Mouse (Mus musculus): Measurements from ENCODE around the gene Ppp1r35. TPM values are rescaled to one million over a fixed set of nuclear protein-coding genes. Genes with fewer than 3 reads are reported as not detected.
A peak's percentile ranks its signal among the peaks of the same experiment; 100 is the strongest.

Gene Ppp1r35
- polyA plus RNA-seq, 1 experiment from 2014 or later: 83.1 TPM

- Histone ChIP-seq H3K4me2 (peak overlapping the region; percentile 91), H3K36me3 (ENCODE audit: control insufficient read depth, insufficient read depth, low read length) (peaks cover 34% of the 10 kb centered on the region), H3K4me3 (ENCODE audit: low read depth, low read length) (peak overlapping the region; percentile 84), H3K27me3 (ENCODE audit: control insufficient read depth, insufficient read depth, low read length) (peaks cover 2% of the 10 kb centered on the region; the same call in 1 of the 2 replicates), H3K9ac (ENCODE audit: low read length) (peak overlapping the region; percentile 95), H3K4me1 (ENCODE audit: control insufficient read depth, insufficient read depth, low read length) (peaks cover 30% of the 10 kb centered on the region), H3K27ac (ENCODE audit: low read depth, low read length) (peak overlapping the region; percentile 97), H3K9me3 (ENCODE audit: control insufficient read depth, low read length) (peaks cover 2% of the 10 kb centered on the region; the same call in 1 of the 2 replicates)
- DNase-seq (ENCODE audit: low spot score, missing footprints): peak; percentile 89
- WGBS: 5% methylated on average over 62 of the region's 62 CpGs
- peak; percentile 25 for ATAC-seq (ENCODE audit: low FRiP score)
These were observed 6.7 kb downstream of the Ppp1r35 start for GRCm38 (mm10) chr5:137785164-137786031.

- Histone ChIP-seq H3K4me1 (ENCODE audit: control insufficient read depth, insufficient read depth, low read length) (peaks cover 30% of the 10 kb centered on the region), H3K27me3 (ENCODE audit: control insufficient read depth, insufficient read depth, low read length) (peaks cover 2% of the 10 kb centered on the region; the same call in 1 of the 2 replicates), H3K9me3 (ENCODE audit: control insufficient read depth, low read length) (peaks cover 2% of the 10 kb centered on the region; the same call in 1 of the 2 replicates), H3K4me3 (ENCODE audit: low read depth, low read length) (peak overlapping the region; percentile 84), H3K36me3 (ENCODE audit: control insufficient read depth, insufficient read depth, low read length) (peaks cover 25% of the 10 kb centered on the region), H3K9ac (ENCODE audit: low read length) (peak overlapping the region; percentile 95), H3K4me2 (peak overlapping the region; percentile 91), H3K27ac (ENCODE audit: low read depth, low read length) (peak overlapping the region; percentile 97)
- DNase-seq (ENCODE audit: low spot score, missing footprints): peak; percentile 100
- ATAC-seq (ENCODE audit: low FRiP score): peak; percentile 89
- WGBS: under 1% methylated on average over 79 of the region's 79 CpGs
These were observed 7.7 kb downstream of the Ppp1r35 start for GRCm38 (mm10) chr5:137786109-137786942.

- H3K4me3 ChIP-seq (ENCODE audit: low read depth, low read length): peak within 1 kb of the TSS; percentile 84
- H3K36me3 ChIP-seq (ENCODE audit: control insufficient read depth, insufficient read depth, low read length): peaks cover 16% of the 10 kb centered on the region
- H3K27ac ChIP-seq (ENCODE audit: low read depth, low read length): peak within 1 kb of the TSS; percentile 97
- H3K27me3 ChIP-seq (ENCODE audit: control insufficient read depth, insufficient read depth, low read length): peaks cover 2% of the 10 kb centered on the region; the same call in 1 of the 2 replicates
- DNase-seq (ENCODE audit: low spot score, missing footprints) (peak; percentile 100), ATAC-seq (ENCODE audit: low FRiP score) (peak; percentile 61)
- under 1% methylated on average over 47 of the region's 48 CpGs for WGBS
- H3K4me2 ChIP-seq: peak within 1 kb of the TSS; percentile 91
- peak within 1 kb of the TSS; percentile 95 for H3K9ac ChIP-seq (ENCODE audit: low read length)
- peaks cover 2% of the 10 kb centered on the region; the same call in 1 of the 2 replicates for H3K9me3 ChIP-seq (ENCODE audit: control insufficient read depth, low read length)
- peaks cover 27% of the 10 kb centered on the region for H3K4me1 ChIP-seq (ENCODE audit: control insufficient read depth, insufficient read depth, low read length)
These were observed 8.7 kb downstream of the Ppp1r35 start, which contains the start of the genes Mepce and Zcwpw1 for GRCm38 (mm10) chr5:137787151-137787928. Mepce (minus strand) TSS chr5:137787655. Zcwpw1 (plus strand) TSS chr5:137787798.

GRCm38 (mm10) chr5:137788171-137788570, 9.5 kb downstream of the Ppp1r35 start:
- H3K4me1 ChIP-seq (ENCODE audit: control insufficient read depth, insufficient read depth, low read length): peaks cover 21% of the 10 kb centered on the region
- H3K36me3 ChIP-seq (ENCODE audit: control insufficient read depth, insufficient read depth, low read length): peaks cover 9% of the 10 kb centered on the region
- ATAC-seq (ENCODE audit: low FRiP score) (no peak), DNase-seq (ENCODE audit: low spot score, missing footprints) (no peak)
- peak overlapping the region; percentile 64; the same call in 1 of the 2 replicates for H3K4me2 ChIP-seq
- WGBS: 72% methylated on average over 24 of the region's 24 CpGs
- peaks cover 2% of the 10 kb centered on the region; the same call in 1 of the 2 replicates for H3K9me3 ChIP-seq (ENCODE audit: control insufficient read depth, low read length)
- no peak overlapping the region for H3K4me3 ChIP-seq (ENCODE audit: low read depth, low read length)
- H3K27me3 ChIP-seq (ENCODE audit: control insufficient read depth, insufficient read depth, low read length): peaks cover 2% of the 10 kb centered on the region; the same call in 1 of the 2 replicates
- H3K9ac ChIP-seq (ENCODE audit: low read length): no peak overlapping the region
- no peak overlapping the region for H3K27ac ChIP-seq (ENCODE audit: low read depth, low read length)

GRCm38 (mm10) chr5:137788946-137789531, 10.4 kb downstream of the Ppp1r35 start:
- H3K9me3 ChIP-seq (ENCODE audit: control insufficient read depth, low read length): peaks cover 2% of the 10 kb centered on the region; the same call in 1 of the 2 replicates
- 93% methylated on average over 2 of the region's 2 CpGs for WGBS
- ATAC-seq (ENCODE audit: low FRiP score): no peak

GRCm38 (mm10) chr5:137791553-137791952, 12.9 kb downstream of the Ppp1r35 start:
- H3K9ac ChIP-seq (ENCODE audit: low read length): no peak overlapping the region
- ATAC-seq (ENCODE audit: low FRiP score) (no peak), DNase-seq (ENCODE audit: low spot score, missing footprints) (no peak)
- H3K4me3 ChIP-seq (ENCODE audit: low read depth, low read length): no peak overlapping the region
- H3K9me3 ChIP-seq (ENCODE audit: control insufficient read depth, low read length): peaks cover 2% of the 10 kb centered on the region; the same call in 1 of the 2 replicates
- H3K4me1 ChIP-seq (ENCODE audit: control insufficient read depth, insufficient read depth, low read length): no peaks in the 10 kb centered on the region
- H3K27me3 ChIP-seq (ENCODE audit: control insufficient read depth, insufficient read depth, low read length): peaks cover 2% of the 10 kb centered on the region; the same call in 1 of the 2 replicates
- no peaks in the 10 kb centered on the region for H3K36me3 ChIP-seq (ENCODE audit: control insufficient read depth, insufficient read depth, low read length)
- no peak overlapping the region for H3K4me2 ChIP-seq
- H3K27ac ChIP-seq (ENCODE audit: low read depth, low read length): no peak overlapping the region

More at GRCm38 (mm10) chr5:137788946-137789531, 10.4 kb downstream of the Ppp1r35 start:
- peaks cover 2% of the 10 kb centered on the region; the same call in 1 of the 2 replicates for H3K27me3 ChIP-seq (ENCODE audit: control insufficient read depth, insufficient read depth, low read length)
- DNase-seq (ENCODE audit: low spot score, missing footprints): peak; percentile 81
- no peak overlapping the region for H3K9ac ChIP-seq (ENCODE audit: low read length)
- H3K4me2 ChIP-seq: no peak overlapping the region
- peaks cover 12% of the 10 kb centered on the region for H3K4me1 ChIP-seq (ENCODE audit: control insufficient read depth, insufficient read depth, low read length)
- H3K4me3 ChIP-seq (ENCODE audit: low read depth, low read length): no peak overlapping the region
- no peak overlapping the region for H3K27ac ChIP-seq (ENCODE audit: low read depth, low read length)
- peaks cover 6% of the 10 kb centered on the region; the same call in 1 of the 2 replicates for H3K36me3 ChIP-seq (ENCODE audit: control insufficient read depth, insufficient read depth, low read length)

- Histone ChIP-seq H3K9ac (ENCODE audit: low read length) (no peak overlapping the region), H3K4me3 (ENCODE audit: low read depth, low read length) (no peak overlapping the region), H3K36me3 (ENCODE audit: control insufficient read depth, insufficient read depth, low read length) (no peaks in the 10 kb centered on the region), H3K9me3 (ENCODE audit: control insufficient read depth, low read length) (no peaks in the 10 kb centered on the region), H3K27me3 (ENCODE audit: control insufficient read depth, insufficient read depth, low read length) (no peaks in the 10 kb centered on the region), H3K4me1 (ENCODE audit: control insufficient read depth, insufficient read depth, low read length) (no peaks in the 10 kb centered on the region), H3K27ac (ENCODE audit: low read depth, low read length) (no peak overlapping the region), H3K4me2 (no peak overlapping the region)
- DNase-seq (ENCODE audit: low spot score, missing footprints): peak; percentile 59
- 80% methylated on average over 3 of the region's 3 CpGs for WGBS
- no peak for ATAC-seq (ENCODE audit: low FRiP score)
These were observed 18.0 kb downstream of the Ppp1r35 start for GRCm38 (mm10) chr5:137796606-137797005.

- Histone ChIP-seq H3K4me3 (ENCODE audit: low read depth, low read length) (no peak overlapping the region), H3K4me2 (no peak overlapping the region), H3K9me3 (ENCODE audit: control insufficient read depth, low read length) (no peaks in the 10 kb centered on the region), H3K27ac (ENCODE audit: low read depth, low read length) (no peak overlapping the region), H3K27me3 (ENCODE audit: control insufficient read depth, insufficient read depth, low read length) (no peaks in the 10 kb centered on the region), H3K4me1 (ENCODE audit: control insufficient read depth, insufficient read depth, low read length) (no peaks in the 10 kb centered on the region), H3K36me3 (ENCODE audit: control insufficient read depth, insufficient read depth, low read length) (no peaks in the 10 kb centered on the region), H3K9ac (ENCODE audit: low read length) (no peak overlapping the region)
- WGBS: 85% methylated on average over 3 of the region's 3 CpGs
- DNase-seq (ENCODE audit: low spot score, missing footprints) (no peak), ATAC-seq (ENCODE audit: low FRiP score) (no peak)
These were observed 22.3 kb downstream of the Ppp1r35 start for GRCm38 (mm10) chr5:137800917-137801316.

Data from midbrain, embryonic 11.5 days (tissue).